Mouse (Mus musculus) bone marrow macrophage, adult 2 months (primary cell): ENCODE data around the gene Gm10272. TPM values are rescaled to one million over a fixed set of nuclear protein-coding genes. Genes with fewer than 3 reads are reported as not detected.
"Not testable (repeated sequence)": the region's sequence is repeated elsewhere in the genome, so short reads cannot be mapped to it uniquely, and the experiment has no call there.

Experiments used
- H3K27ac ChIP-seq: 2 replicates; pipeline ENCODE4 v1.5.1; 2012; ENCODE audit warnings: low read depth, low read length; ENCODE audit not compliant: insufficient read depth
- H3K4me1 ChIP-seq: 2 replicates; pipeline ENCODE4 v1.6.1; 2012; ENCODE audit warnings: low read length; ENCODE audit not compliant: control insufficient read depth, insufficient read depth
- H3K4me3 ChIP-seq: 2 replicates; pipeline ENCODE4 v1.5.1; 2012; ENCODE audit warnings: mild to moderate bottlenecking, low read length, moderate library complexity; ENCODE audit not compliant: insufficient read depth
- CTCF ChIP-seq: IDR thresholded peaks from 2 replicates; pipeline ENCODE4 v1.5.1; 2012; ENCODE audit warnings: low read depth, mild to moderate bottlenecking, low read length, moderate library complexity
- POLR2A ChIP-seq: IDR thresholded peaks from 2 replicates; pipeline ENCODE4 v1.6.1; 2012; ENCODE audit warnings: mild to moderate bottlenecking, low read depth, low read length, borderline replicate concordance
- polyA plus RNA-seq: library from polyadenylated mRNA; stranded (reverse); fragments of >200 nt; gene quantifications from 2 replicates; pipeline ENCODE4 v1.2.4, GENCODE M21; 2012; ENCODE audit not compliant: missing spikeins, insufficient read depth, insufficient read length

Gm10272 gene
- polyA plus RNA-seq, 1 experiment: not detected

DNA sequence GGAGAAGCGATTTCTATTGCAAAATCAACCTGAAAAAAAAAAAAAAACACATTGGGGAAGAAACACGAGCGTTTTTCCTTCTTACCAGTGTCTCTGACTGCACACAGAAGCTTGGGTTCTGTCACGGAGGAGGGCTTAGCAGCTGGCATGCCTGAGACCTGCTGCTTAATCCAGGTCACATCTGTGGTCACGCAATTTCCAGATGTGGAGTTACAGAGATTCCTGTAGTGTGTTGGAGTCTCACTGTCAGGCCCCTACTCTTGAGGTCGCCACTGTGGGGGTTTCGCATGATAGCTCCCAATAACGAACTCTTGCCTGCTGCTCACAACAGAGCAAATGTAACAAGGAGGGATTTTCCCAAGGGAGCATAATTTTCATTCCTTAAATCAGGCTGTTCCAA lies 22.2 kb upstream of the Gm10272 start:
- Histone ChIP-seq H3K4me1 (no peaks in the 10 kb centered on the region), H3K4me3 (no peak overlapping the region), H3K27ac (no peak overlapping the region)
- TF ChIP-seq CTCF (no peak), POLR2A (no peak)

DNA sequence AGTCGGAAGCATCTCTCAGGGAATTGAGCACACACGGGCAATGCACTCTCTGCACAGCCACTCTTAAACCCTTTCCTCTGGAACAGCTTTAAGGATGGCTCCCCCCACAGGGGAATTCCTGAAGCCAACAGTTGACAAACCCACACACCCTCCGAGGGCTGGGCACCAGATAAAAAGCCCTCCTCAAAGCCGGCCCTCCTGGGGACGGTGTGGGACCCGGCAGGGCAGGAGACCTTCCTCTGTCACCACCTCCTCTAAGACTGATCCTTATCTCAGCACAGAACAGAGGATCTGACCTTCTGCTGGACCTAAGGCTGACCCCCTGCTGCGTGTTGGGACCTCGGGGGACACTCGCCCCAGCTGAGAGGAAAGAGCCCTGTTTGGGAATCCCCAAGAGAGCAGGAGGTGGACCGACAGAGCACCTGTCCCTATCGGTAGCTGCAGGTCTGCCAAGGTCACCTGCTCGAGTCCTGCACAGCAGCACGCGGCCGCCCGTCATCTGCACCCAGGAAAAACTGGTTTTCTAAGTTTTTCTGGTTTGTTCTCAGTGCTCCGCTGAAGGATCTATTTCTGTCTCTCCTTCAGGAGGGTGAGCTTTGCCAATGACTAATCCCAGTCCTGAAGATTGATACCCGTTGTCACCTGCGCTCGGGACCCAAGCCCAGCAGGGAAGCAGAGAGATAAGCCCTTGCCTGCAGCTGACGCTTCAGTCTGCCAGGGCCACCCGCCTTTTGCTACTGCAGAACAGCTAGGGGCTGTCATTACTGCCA lies 20.3 kb upstream of the Gm10272 start, which contains the start of gene Tspear:
Gene Tspear (plus strand): TSS at position 675 of the 770 bp plus-strand sequence.
- Histone ChIP-seq H3K27ac (no peak within 1 kb of the TSS), H3K4me1 (no peaks in the 10 kb centered on the region), H3K4me3 (no peak within 1 kb of the TSS)
- TF ChIP-seq POLR2A (no peak), CTCF (no peak)

DNA sequence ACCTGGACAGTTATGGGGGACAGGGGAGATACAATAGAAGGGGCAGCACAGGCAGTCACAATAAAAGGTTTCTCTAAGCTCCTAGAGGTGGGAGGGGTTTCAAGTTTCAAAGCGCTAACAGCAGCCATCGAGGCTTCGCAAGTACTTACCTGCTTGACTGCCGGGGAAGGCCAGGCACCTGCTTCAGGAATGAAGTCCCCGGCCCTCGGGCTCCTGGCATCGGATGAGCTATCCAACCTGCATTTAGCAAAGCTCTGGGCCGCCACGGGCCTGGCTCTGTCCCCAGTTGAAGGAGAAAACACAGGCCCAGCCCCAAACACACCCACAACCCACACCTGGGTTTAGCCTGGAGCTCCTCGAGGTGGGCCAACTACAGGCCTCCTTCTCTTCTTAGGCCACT lies 19.4 kb upstream of the Gm10272 start:
- TF ChIP-seq CTCF (no peak), POLR2A (no peak)
- H3K4me1 ChIP-seq: no peaks in the 10 kb centered on the region
- H3K4me3 ChIP-seq: no peak overlapping the region
- H3K27ac ChIP-seq: no peak overlapping the region

DNA sequence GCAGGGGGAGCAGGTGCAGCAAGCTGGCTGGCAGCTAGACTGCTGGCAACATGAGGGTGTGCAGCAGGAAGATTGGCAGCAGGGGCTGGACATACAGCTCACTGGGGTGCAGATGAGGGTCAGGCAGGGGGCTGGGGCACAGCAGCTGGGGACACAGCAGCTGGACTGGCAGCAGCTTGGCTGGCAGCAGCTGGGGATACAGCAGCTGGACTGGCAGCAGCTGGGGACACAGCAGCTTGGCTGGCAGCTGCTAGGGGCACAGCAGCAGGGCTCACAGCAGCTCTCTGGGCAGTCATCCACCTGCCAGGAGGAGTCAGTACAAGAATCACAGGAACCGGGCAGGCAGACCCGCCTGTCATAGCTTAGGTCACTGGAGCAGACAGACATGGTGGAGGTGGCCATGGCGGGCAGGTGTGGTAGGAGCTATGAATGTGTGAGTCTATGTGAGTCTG lies 16.0 kb upstream of the Gm10272 start, which contains the start of gene Gm19402:
Gene Gm19402 (minus strand): TSS at position 402 of the 452 bp plus-strand sequence.
- not testable (repeated sequence) for H3K27ac ChIP-seq, H3K4me1 ChIP-seq, H3K4me3 ChIP-seq

DNA sequence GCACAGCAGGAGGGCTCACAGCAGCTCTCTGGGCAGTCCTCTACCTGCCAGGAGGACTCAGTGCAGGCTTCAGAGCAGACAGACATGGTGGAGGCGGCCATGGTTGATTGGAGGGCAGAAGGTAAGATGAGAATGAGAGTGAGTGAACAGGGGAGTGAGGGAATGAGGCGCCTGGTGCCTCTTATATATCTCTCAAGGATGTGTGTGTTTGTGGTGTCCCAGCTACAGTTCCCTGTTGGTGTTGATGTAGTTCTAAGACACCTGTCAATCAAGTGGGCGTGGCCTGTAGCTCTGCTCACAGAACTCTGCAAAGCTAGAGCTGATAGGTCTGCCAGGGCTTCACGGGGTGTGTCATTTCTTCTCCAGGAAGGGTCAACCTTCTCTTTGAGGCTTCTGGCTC lies 9.3 kb upstream of the Gm10272 start, which contains the start of gene Gm9508:
Gene Gm9508 (minus strand): TSS at position 101 of the 400 bp plus-strand sequence.
- Histone ChIP-seq H3K4me1 (no peaks in the 10 kb centered on the region), H3K4me3 (no peak within 1 kb of the TSS), H3K27ac (no peak within 1 kb of the TSS)
- no peak for TF ChIP-seq CTCF
- no peak for TF ChIP-seq POLR2A

DNA sequence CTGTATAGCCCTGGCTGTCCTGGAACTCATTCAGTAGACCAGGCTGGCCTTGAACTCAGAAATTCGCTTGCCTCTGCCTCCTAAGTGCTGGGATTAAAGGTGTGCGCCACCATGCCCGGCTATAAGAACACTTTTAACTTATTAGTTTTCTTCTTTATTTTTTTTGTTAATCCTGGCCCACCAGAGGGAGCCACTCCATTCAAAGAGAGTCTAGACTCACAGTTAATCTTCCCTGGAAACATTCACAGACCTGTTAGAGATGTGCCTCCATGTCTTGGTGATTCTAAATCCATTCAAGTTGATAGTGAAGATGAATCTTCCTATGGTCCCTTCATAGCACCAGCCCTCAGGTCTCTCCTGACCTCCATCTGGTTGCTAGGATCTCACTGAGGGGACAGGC lies 3.4 kb downstream of the Gm10272 start:
- Histone ChIP-seq H3K4me3 (no peak overlapping the region), H3K27ac (no peak overlapping the region)
- TF ChIP-seq CTCF: no peak
- no peak for TF ChIP-seq POLR2A

DNA sequence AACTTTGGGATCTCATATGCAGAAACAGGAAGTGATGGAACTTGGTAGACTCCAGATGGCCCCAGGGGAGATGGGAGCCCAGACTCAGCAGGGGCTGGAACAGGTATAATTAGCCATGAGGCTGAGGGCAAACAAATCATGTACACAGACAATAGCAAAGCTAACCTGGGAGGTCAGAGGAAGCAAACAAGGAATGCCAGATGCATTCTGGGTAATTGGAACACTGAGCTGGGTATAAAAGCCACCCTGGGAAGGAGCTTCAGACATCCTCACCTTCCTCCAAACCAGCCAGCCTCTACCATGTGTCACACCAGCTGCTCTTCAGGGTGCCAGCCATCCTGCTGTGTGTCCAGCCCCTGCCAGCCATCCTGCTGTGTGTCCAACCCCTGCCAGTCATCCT lies 4.7 kb downstream of the Gm10272 start, which contains the start of gene Gm10024:
Gene Gm10024 (plus strand): TSS at position 301 of the 400 bp plus-strand sequence.
- not testable (repeated sequence) for H3K4me3 ChIP-seq, H3K27ac ChIP-seq
- H3K4me1 ChIP-seq: peaks cover 15% of the 10 kb centered on the region

More for the DNA sequence above, 3.4 kb downstream of the Gm10272 start:
- H3K4me1 ChIP-seq: peaks cover 12% of the 10 kb centered on the region

DNA sequence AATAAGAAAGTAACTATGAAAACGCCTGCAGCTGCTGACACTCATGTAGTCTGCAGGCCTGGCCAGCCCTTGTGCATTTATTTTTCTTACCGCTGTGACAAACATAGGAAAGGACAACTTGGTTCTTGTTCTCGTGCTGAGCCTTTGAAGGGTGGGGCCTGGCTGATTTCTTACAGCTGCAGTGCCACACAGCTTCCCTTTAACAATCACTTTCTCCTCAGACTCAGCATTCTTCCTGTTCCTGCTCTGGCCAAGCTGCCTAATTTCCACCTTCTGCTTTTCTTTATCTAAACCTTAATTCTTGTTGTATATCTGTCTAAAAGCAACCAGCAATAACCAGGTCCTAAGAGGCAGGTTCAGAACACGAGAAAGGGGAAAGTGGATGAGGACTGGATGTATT lies 7.3 kb downstream of the Gm10272 start:
- TF ChIP-seq POLR2A: no peak
- TF ChIP-seq CTCF: no peak
- peak overlapping the region; percentile 26; the same call in 1 of the 2 replicates for H3K4me3 ChIP-seq
- peak overlapping the region; percentile 55 for H3K27ac ChIP-seq
- peaks cover 15% of the 10 kb centered on the region for H3K4me1 ChIP-seq

DNA sequence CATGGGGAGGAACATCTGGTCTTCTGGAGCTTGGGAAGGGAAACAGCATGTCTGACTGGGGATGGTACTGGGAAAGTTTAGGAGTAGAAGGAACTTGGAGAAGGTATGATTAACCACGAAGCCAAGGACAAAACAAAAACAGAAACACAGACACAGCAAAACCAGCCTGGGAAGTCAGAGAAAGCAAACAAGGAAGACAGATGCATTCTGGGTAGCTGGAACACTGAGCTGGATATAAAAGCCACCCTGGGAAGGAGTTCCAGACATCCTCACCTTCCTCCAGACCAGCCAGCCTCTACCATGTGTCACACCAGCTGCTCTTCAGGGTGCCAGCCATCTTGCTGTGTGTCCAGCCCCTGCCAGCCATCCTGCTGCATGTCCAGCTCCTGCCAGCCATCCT lies 9.1 kb downstream of the Gm10272 start, which contains the start of gene Gm10142:
Gene Gm10142 (plus strand): TSS at position 301 of the 400 bp plus-strand sequence.
- no peak within 1 kb of the TSS for H3K4me3 ChIP-seq
- TF ChIP-seq CTCF (no peak), POLR2A (no peak)
- no peak within 1 kb of the TSS for H3K27ac ChIP-seq
- peaks cover 15% of the 10 kb centered on the region for H3K4me1 ChIP-seq

DNA sequence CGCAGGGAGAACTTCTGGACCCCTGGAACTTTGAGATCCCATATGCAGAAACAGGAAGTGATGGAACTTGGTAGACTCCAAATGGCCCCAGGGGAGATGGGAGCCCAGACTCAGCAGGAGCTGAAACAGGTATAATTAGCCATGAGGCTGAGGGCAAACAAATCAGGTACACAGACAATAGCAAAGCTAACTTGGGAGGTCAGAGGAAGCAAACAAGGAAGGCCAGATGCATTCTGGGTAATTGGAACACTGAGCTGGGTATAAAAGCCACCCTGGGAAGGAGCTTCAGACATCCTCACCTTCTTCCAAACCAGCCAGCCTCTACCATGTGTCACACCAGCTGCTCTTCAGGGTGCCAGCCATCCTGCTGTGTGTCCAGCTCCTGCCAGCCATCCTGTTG lies 13.9 kb downstream of the Gm10272 start, which contains the start of gene Krtap12-1:
Gene Krtap12-1 (plus strand): TSS at position 301 of the 400 bp plus-strand sequence.
- H3K4me1 ChIP-seq, H3K27ac ChIP-seq, H3K4me3 ChIP-seq: not testable (repeated sequence)
